Mouse (Mus musculus) embryonic facial prominence, embryonic 12.5 days (tissue): Measurements from ENCODE around the gene Syde2. TPM values are rescaled to one million over a fixed set of nuclear protein-coding genes. Genes with fewer than 3 reads are reported as not detected.

ENCODE experiments used
- ATAC-seq: fragments of 200-750 bp; cut with Nextera tagmentation; 2 replicates; pipeline ENCODE4 v1.8.0; 2017; ENCODE audit not compliant: insufficient number of reproducible peaks, insufficient read depth, low FRiP score, low TSS enrichment
- H3K27ac ChIP-seq: fragments of 300-500 bp; sonication (generic); 2 replicates; pipeline ENCODE4 v1.5.1; 2016; ENCODE audit warnings: mild to moderate bottlenecking
- H3K27me3 ChIP-seq: fragments of 300-500 bp; sonication (generic); 2 replicates; pipeline ENCODE4 v1.6.1; 2016; ENCODE audit warnings: mild to moderate bottlenecking, moderate library complexity
- H3K36me3 ChIP-seq: fragments of 300-500 bp; sonication (generic); 2 replicates; pipeline ENCODE4 v1.6.1; 2016; ENCODE audit warnings: mild to moderate bottlenecking
- H3K4me1 ChIP-seq: fragments of 300-500 bp; sonication (generic); 2 replicates; pipeline ENCODE4 v1.6.1; 2016
- H3K4me2 ChIP-seq: fragments of 300-500 bp; sonication (generic); replicated peaks from 2 replicates; pipeline ENCODE4 v1.6.1; 2016; ENCODE audit warnings: mild to moderate bottlenecking, moderate library complexity
- H3K4me3 ChIP-seq: fragments of 300-500 bp; sonication (generic); 2 replicates; pipeline ENCODE4 v1.5.1; 2016; ENCODE audit warnings: mild to moderate bottlenecking
- H3K9ac ChIP-seq: fragments of 300-500 bp; sonication (generic); 2 replicates; pipeline ENCODE4 v1.6.1; 2016; ENCODE audit warnings: mild to moderate bottlenecking, moderate library complexity
- H3K9me3 ChIP-seq: fragments of 300-500 bp; sonication (generic); 2 replicates; pipeline ENCODE4 v1.6.1; 2016; ENCODE audit warnings: mild to moderate bottlenecking, moderate library complexity
- WGBS: fragments of 180-500 bp; shearing (Covaris S2); methylation state at CpG from one replicate; pipeline ENCODE4 v1.1.7; 2016; 5-methylcytosine and 5-hydroxymethylcytosine counted together
- polyA plus RNA-seq: library from polyadenylated mRNA; unstranded; fragments of >200 nt; fragmentation: Nextera tagmentation; extraction: Ambion mirVana; gene quantifications from 2 replicates; pipeline ENCODE4 v1.2.1, GENCODE M21; 2016

The Syde2 gene
- polyA plus RNA-seq, 1 experiment from 2014 or later: 2.9 TPM

DNA sequence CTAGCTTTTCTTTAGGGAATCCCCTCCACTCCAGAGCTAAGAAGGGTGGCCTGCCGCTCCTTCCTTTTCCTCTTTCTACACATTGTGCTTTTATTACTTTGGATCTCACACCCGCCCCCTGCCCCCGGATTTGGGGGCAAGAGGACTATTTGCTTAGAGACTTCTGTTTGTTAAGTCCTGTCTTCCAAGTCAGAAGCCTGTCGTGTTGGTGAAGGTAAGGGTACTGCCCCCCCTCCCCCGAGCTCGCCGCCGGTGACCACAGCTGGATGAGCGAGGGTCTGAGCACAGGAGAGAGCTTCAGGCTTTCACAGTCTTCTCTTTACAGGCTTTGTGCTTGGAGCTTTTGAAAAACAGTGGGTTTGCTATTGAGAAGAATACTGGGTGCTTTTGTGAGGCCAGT lies 29.9 kb downstream of the Syde2 start:
- no peak overlapping the region for H3K4me2 ChIP-seq
- H3K27me3 ChIP-seq: no peaks in the 10 kb centered on the region
- 71% methylated on average over 9 of the region's 9 CpGs for WGBS
- no peak overlapping the region for H3K9ac ChIP-seq
- ATAC-seq: no peak
- H3K9me3 ChIP-seq: no peaks in the 10 kb centered on the region
- H3K27ac ChIP-seq: no peak overlapping the region
- H3K4me1 ChIP-seq: no peaks in the 10 kb centered on the region
- H3K36me3 ChIP-seq: peaks cover 25% of the 10 kb centered on the region
- no peak overlapping the region for H3K4me3 ChIP-seq

DNA sequence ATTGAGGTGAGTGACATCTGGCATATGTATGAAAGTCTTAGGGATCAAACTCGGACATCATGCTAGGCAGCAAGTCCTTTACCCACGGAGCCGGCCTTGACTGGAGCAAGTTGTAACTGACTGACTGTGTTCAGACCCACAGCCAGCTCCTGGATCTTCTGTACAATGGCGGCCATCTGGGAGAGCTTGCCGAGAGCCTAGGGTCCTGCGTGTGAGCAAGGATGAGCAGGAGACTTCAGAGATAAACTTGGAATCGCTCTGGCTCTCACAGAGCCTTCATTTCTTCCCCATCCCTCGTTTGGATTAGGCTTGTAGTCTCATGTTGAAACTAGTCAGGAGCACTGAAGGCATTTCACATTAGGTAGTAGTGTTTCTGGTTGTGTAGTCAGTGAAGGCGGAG lies 34.6 kb downstream of the Syde2 start:
- ATAC-seq: no peak
- Histone ChIP-seq H3K27ac (no peak overlapping the region), H3K9me3 (no peaks in the 10 kb centered on the region), H3K4me3 (no peak overlapping the region), H3K27me3 (no peaks in the 10 kb centered on the region), H3K36me3 (peaks cover 6% of the 10 kb centered on the region; the same call in 1 of the 2 replicates), H3K4me2 (no peak overlapping the region), H3K9ac (no peak overlapping the region), H3K4me1 (no peaks in the 10 kb centered on the region)
- 93% methylated on average over 9 of the region's 9 CpGs for WGBS

DNA sequence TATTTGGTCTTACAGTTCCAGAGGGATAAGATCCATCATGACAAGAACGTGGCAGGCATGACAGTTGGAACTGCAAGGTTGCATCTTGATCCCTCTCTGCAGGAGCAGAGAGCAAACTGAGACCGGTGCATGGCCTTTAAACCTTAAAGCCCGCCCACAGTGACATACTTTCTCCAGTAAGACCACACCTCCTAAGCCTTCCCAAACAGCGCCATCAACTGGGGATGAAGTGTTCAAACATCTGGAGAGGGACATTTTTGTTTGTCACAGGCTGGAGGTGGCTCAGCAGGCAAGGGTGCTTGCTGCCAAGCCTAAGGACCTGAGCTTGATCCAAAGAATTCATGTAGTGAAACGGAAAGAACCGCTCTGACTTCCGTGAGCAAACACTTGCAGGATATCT lies 37.1 kb downstream of the Syde2 start:
- H3K4me1 ChIP-seq: no peaks in the 10 kb centered on the region

DNA sequence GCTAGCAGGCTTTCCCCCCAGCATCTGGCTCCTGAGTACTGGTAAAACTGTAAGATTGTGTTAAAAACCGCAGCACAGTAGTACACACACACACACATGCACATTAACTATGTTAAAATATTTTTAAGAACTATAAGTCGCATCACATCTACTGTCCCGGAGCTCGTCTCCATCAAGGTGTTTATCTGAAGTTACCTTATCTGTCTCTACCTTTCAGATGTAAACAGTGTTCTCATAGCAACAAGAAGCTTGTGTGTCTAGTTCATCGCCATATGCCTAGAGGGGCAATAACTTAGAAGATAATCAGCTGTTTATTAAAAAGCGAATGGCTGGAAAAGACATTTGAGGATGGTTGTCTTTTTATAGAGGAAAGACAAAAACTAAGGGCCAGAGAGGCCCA lies 37.8 kb downstream of the Syde2 start:
- Histone ChIP-seq H3K4me2 (no peak overlapping the region), H3K9ac (no peak overlapping the region), H3K4me3 (no peak overlapping the region), H3K4me1 (peaks cover 3% of the 10 kb centered on the region; the same call in 1 of the 2 replicates), H3K27ac (no peak overlapping the region), H3K27me3 (no peaks in the 10 kb centered on the region), H3K9me3 (no peaks in the 10 kb centered on the region), H3K36me3 (no peaks in the 10 kb centered on the region; the same call in 1 of the 2 replicates)
- 93% methylated on average over 6 of the region's 6 CpGs for WGBS
- no peak for ATAC-seq

More for the DNA sequence above, 37.1 kb downstream of the Syde2 start:
- Histone ChIP-seq H3K4me3 (no peak overlapping the region), H3K4me2 (no peak overlapping the region), H3K27me3 (no peaks in the 10 kb centered on the region), H3K9ac (no peak overlapping the region), H3K9me3 (no peaks in the 10 kb centered on the region), H3K27ac (no peak overlapping the region), H3K36me3 (peaks cover 1% of the 10 kb centered on the region; the same call in 1 of the 2 replicates)
- ATAC-seq: no peak
- 89% methylated on average over 7 of the region's 7 CpGs for WGBS

DNA sequence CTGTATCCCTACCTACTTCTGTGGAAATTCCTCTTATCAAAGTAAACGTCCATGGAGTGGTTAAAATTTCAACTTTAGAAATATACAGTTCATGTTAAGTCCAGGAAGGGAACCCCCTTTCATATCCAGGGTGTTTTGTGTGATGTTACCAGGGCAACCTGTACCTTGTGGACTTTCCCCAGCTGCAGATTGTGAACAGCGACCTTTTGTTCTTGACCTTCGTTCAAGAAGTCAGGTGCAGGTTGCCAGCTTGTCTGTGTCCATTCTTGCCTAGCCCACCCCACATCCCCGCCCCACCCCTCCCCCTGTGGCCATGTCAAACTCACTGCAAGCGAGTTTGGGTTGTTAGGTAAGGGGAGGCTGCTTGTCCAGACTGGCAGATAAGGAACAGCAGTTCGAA lies 39.4 kb downstream of the Syde2 start:
- no peak overlapping the region for H3K4me2 ChIP-seq
- peaks cover 5% of the 10 kb centered on the region; the same call in 1 of the 2 replicates for H3K4me1 ChIP-seq
- no peak overlapping the region for H3K9ac ChIP-seq
- H3K9me3 ChIP-seq: no peaks in the 10 kb centered on the region
- WGBS: 37% methylated on average over 6 of the region's 6 CpGs
- no peaks in the 10 kb centered on the region for H3K27me3 ChIP-seq
- H3K36me3 ChIP-seq: no peaks in the 10 kb centered on the region; the same call in 1 of the 2 replicates
- ATAC-seq: no peak
- no peak overlapping the region for H3K4me3 ChIP-seq
- H3K27ac ChIP-seq: no peak overlapping the region

DNA sequence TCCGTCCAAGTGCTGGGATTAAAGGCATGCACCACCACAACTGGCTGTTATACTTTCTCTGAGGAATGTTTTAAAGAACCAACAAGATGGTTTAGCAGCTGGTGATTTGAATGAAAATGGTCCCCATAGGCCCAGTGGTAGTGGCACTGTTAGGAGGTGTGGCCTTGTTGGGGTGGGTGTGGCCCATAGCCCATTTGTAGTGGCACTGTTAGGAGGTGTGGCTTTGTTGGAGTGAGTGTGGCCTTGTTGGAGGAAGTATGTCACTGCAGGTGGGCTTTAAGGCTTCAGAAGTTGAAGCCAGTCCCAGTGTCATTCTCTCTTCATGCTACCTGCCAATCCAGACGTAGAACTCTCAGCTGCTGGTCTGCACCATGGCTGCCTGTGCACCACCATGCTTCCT lies 40.7 kb downstream of the Syde2 start:
- no peaks in the 10 kb centered on the region for H3K36me3 ChIP-seq
- no peak for ATAC-seq
- H3K27me3 ChIP-seq: no peaks in the 10 kb centered on the region
- 80% methylated on average over 2 of the region's 2 CpGs for WGBS
- no peaks in the 10 kb centered on the region for H3K9me3 ChIP-seq
- H3K27ac ChIP-seq: no peak overlapping the region
- no peak overlapping the region for H3K9ac ChIP-seq
- no peak overlapping the region for H3K4me3 ChIP-seq
- peaks cover 5% of the 10 kb centered on the region; the same call in 1 of the 2 replicates for H3K4me1 ChIP-seq
- H3K4me2 ChIP-seq: no peak overlapping the region

DNA sequence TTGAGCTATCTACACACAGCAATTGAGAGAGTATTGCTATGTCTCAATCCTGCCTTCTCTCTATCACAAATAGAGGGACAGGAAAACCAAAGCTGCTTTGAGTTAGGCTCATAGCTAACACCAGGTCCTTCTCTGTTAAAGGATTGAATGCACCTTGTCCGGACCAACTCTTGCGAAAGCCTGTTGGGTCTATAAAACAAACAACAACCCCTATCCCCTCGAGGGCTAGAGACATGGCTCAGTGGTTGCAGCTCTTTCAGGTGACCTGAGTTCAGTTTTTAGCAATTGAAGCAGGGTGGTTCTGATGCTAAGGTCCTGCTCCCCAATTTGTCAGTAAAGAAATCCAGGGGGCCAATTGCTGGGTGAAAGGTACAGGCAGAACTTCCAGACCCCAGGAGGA lies 41.6 kb downstream of the Syde2 start:
- Histone ChIP-seq H3K4me3 (no peak overlapping the region), H3K9me3 (no peaks in the 10 kb centered on the region), H3K4me1 (peaks cover 5% of the 10 kb centered on the region; the same call in 1 of the 2 replicates), H3K27ac (no peak overlapping the region), H3K36me3 (no peaks in the 10 kb centered on the region), H3K27me3 (no peaks in the 10 kb centered on the region), H3K4me2 (no peak overlapping the region), H3K9ac (no peak overlapping the region)
- WGBS: 88% methylated on average over 3 of the region's 3 CpGs
- ATAC-seq: no peak

DNA sequence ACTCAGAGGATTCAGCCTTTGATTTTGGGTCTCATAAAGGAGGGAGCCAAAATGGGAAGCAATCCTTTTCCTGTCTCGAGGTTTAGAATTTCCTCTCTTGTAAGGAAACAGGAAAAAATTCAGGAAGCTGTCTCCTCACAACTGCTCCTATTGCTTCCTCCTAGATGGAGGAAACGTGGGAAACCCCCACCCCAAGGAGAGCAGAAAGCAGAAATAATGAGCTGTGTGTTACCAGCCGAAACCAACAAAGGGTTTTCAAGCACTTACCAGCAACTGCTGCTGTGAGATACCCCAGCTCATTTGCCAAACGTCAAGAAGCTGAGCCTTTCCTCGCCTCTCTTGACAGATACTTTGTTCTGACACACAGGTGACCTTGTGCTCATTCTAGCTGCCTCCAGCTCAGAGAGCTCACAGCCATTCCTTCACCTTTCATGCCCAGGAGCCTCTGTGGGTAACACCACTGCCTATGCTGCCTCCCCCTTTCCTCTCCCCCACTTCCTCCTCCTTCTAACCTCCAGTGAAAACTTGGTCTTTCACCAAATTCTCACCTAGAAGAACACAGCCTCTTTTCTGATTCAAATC lies 42.7 kb downstream of the Syde2 start:
- H3K36me3 ChIP-seq: no peaks in the 10 kb centered on the region
- no peak overlapping the region for H3K4me3 ChIP-seq
- no peaks in the 10 kb centered on the region for H3K27me3 ChIP-seq
- H3K9ac ChIP-seq: no peak overlapping the region
- WGBS: 25% methylated on average over 5 of the region's 5 CpGs
- ATAC-seq: no peak
- peaks cover 5% of the 10 kb centered on the region; the same call in 1 of the 2 replicates for H3K4me1 ChIP-seq
- no peaks in the 10 kb centered on the region for H3K9me3 ChIP-seq
- no peak overlapping the region for H3K4me2 ChIP-seq
- H3K27ac ChIP-seq: no peak overlapping the region

DNA sequence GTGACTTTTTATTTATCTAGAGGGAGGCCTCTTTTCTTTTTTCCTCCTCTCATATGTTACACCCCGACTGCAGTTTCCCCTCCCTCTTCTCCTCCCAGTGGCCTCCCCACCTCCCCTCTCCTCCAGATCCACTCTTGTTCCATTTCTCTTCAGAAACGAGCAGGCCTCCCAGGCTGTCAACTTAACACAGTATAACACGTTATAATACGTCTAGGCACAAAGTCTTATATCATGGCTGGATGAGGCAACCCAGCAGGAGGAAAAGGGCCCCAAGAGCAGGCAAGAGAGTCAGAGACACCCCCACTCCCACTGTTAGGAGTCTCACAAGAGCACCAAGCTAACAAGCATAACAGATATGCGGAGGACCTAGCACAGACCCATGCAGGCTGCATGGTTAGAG lies 45.3 kb downstream of the Syde2 start:
- Histone ChIP-seq H3K4me3 (no peak overlapping the region), H3K9ac (no peak overlapping the region), H3K4me2 (no peak overlapping the region), H3K27me3 (no peaks in the 10 kb centered on the region), H3K27ac (no peak overlapping the region), H3K4me1 (peaks cover 5% of the 10 kb centered on the region; the same call in 1 of the 2 replicates), H3K36me3 (no peaks in the 10 kb centered on the region), H3K9me3 (no peaks in the 10 kb centered on the region)
- 86% methylated on average over 5 of the region's 5 CpGs for WGBS
- ATAC-seq: no peak

DNA sequence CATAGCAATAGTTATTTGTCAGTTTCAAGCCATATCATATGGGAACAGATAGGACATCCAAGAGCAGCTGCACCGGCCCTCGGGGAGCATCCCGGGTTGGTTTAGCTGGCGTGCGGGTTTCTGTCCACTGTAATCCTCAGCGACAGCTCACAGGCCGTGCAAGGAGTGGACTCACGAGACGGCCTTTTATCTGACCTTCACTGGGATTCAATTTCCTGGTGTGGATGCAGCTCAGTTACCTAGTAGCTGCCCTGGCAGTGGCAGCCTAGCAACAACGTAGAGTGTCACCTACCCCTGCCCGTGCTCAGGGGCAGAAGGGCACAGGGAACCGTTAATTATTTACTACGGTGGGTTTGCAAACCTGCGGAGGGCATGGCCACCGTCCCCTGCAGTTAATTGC lies 50.2 kb downstream of the Syde2 start:
- 50% methylated on average over 15 of the region's 15 CpGs for WGBS
- Histone ChIP-seq H3K4me1 (no peaks in the 10 kb centered on the region), H3K9ac (no peak overlapping the region), H3K27me3 (no peaks in the 10 kb centered on the region), H3K36me3 (no peaks in the 10 kb centered on the region), H3K4me2 (no peak overlapping the region), H3K27ac (no peak overlapping the region), H3K4me3 (no peak overlapping the region), H3K9me3 (no peaks in the 10 kb centered on the region)
- no peak for ATAC-seq

DNA sequence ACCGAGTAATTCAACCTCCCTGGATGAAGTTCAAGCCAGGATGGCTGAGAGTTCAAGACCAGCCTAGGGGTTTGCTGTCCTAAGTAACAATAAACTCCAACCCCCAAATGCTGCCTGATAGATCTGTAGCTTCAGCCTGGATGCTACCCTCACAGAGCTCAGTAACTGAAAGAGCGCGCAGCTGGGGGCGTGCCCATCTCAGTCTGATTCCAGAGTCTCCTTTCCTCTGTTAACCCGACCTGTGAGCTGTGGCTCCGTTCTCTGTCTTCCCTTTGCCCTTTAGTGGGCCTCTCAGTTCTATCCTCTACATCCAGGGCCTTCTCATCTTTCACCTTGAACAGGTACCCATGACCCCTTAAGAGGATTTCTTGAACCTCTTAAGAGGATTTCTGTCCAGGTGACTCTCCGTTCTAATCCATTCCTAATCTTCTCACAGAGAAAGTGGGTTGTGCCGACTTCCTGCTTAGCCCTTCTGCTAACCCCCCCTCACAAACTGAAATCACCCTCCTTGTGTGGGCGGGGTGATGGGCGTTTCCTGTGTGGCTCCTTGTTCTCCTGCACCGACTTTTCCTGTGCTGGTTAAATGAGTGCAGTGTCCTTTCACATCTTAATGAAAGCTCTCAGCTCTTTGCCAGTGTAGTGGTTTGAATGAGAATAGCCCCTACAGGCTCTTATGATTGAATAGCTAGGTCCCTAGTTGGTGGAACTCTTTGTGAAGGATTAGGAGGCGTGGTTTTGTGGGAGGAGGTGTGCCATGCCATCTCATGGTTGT lies 51.6 kb downstream of the Syde2 start:
- H3K4me1 ChIP-seq: no peaks in the 10 kb centered on the region
- no peaks in the 10 kb centered on the region for H3K36me3 ChIP-seq
- no peak overlapping the region for H3K27ac ChIP-seq
- no peak overlapping the region for H3K4me2 ChIP-seq
- H3K4me3 ChIP-seq: no peak overlapping the region
- H3K9ac ChIP-seq: no peak overlapping the region
- 60% methylated on average over 12 of the region's 12 CpGs for WGBS
- no peak for ATAC-seq
- no peaks in the 10 kb centered on the region for H3K9me3 ChIP-seq
- H3K27me3 ChIP-seq: no peaks in the 10 kb centered on the region

DNA sequence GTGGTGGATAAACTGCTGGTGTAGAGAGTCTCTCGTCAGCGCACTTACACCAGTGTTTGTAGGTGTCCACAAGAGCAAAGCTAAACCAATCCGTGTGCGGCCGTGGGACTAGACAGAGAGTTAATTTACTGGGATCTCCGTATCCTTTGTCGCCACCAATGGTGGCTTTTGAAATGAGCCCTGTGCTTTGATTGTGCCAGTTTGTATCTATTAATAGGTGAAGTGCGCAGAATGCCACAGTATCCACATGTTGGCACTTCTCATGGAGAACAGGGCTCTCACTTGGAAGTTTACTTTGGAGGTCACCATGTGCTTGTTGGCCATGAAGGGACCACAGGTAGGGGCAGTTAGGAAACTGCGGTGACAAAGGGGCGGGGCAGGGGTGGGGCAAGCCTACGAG lies 53.7 kb downstream of the Syde2 start:
- H3K4me2 ChIP-seq: no peak overlapping the region
- no peaks in the 10 kb centered on the region for H3K9me3 ChIP-seq
- no peak for ATAC-seq
- H3K4me1 ChIP-seq: 0 out of 2 replicates have a peak, but pooled peaks cover 3% of the 10 kb centered on the region
- no peaks in the 10 kb centered on the region for H3K27me3 ChIP-seq
- 88% methylated on average over 11 of the region's 11 CpGs for WGBS
- H3K4me3 ChIP-seq: no peak overlapping the region
- no peak overlapping the region for H3K27ac ChIP-seq
- H3K9ac ChIP-seq: no peak overlapping the region
- no peaks in the 10 kb centered on the region for H3K36me3 ChIP-seq
